Mouse (Mus musculus) forebrain, embryonic 14.5 days (tissue): ENCODE results near the gene Glis3. TPM values are rescaled to one million over a fixed set of nuclear protein-coding genes. Genes with fewer than 3 reads are reported as not detected.

ENCODE experiments used
- ATAC-seq: fragments of 200-750 bp; cut with Nextera tagmentation; 2 replicates; pipeline ENCODE4 v1.8.0; 2017; ENCODE audit warnings: mild to moderate bottlenecking, moderate library complexity
- DNase-seq: peaks from one replicate; pipeline ENCODE4 v3.0.0-alpha.2; 2015; ENCODE audit warnings: low spot score
- H3K27ac ChIP-seq: fragments of 300-500 bp; sonication (generic); 2 replicates; pipeline ENCODE4 v1.5.1; 2014; ENCODE audit warnings: low read depth, mild to moderate bottlenecking, control low read depth, low read length, moderate library complexity
- H3K27me3 ChIP-seq: fragments of 300-500 bp; sonication (generic); replicated peaks from 2 replicates; pipeline ENCODE4 v1.6.1; 2014; ENCODE audit warnings: low read length, control low read depth, mixed read lengths; ENCODE audit not compliant: control insufficient read depth, insufficient read depth
- H3K36me3 ChIP-seq: fragments of 300-500 bp; sonication (generic); 2 replicates; pipeline ENCODE4 v1.6.1; 2014; ENCODE audit warnings: low read length, control low read depth; ENCODE audit not compliant: control insufficient read depth, insufficient read depth
- H3K4me1 ChIP-seq: fragments of 300-500 bp; sonication (generic); 2 replicates; pipeline ENCODE4 v1.6.1; 2014; ENCODE audit warnings: antibody characterized with exemption, low read length, control low read depth; ENCODE audit not compliant: control insufficient read depth, insufficient read depth
- H3K4me2 ChIP-seq: fragments of 300-500 bp; sonication (generic); 2 replicates; pipeline ENCODE4 v1.6.1; 2014; ENCODE audit warnings: mild to moderate bottlenecking, control low read depth, low read length
- H3K4me3 ChIP-seq: fragments of 300-500 bp; sonication (generic); 2 replicates; pipeline ENCODE4 v1.5.1; 2014; ENCODE audit warnings: low read depth, low read length, control low read depth
- H3K9ac ChIP-seq: fragments of 300-500 bp; sonication (generic); 2 replicates; pipeline ENCODE4 v1.6.1; 2014; ENCODE audit warnings: mild to moderate bottlenecking, low read length, control low read depth, moderate library complexity
- H3K9me3 ChIP-seq: fragments of 300-500 bp; sonication (generic); replicated peaks from 2 replicates; pipeline ENCODE4 v1.6.1; 2016; ENCODE audit warnings: low read length, control low read depth, mixed read lengths; ENCODE audit not compliant: control insufficient read depth
- WGBS: fragments of 180-500 bp; shearing (Covaris S2); extraction: QIAGEN DNeasy Blood & Tissue Kit; methylation state at CpG from one replicate; pipeline ENCODE4 v1.1.7; 2014; 5-methylcytosine and 5-hydroxymethylcytosine counted together
- polyA plus RNA-seq: library from polyadenylated mRNA; unstranded; fragments of >200 nt; fragmentation: Nextera tagmentation; extraction: Ambion mirVana; gene quantifications from 2 replicates; pipeline ENCODE4 v1.2.1, GENCODE M21; 2014

Glis3 gene
- polyA plus RNA-seq, 1 experiment from 2014 or later, result 0.46 TPM

GRCm38 (mm10) chr19:28394826-28395583 is 284.9 kb downstream of the Glis3 start:
- H3K9ac ChIP-seq, result 0 out of 2 replicates have a peak overlapping the region, but pooled peaks have one; percentile 25
- H3K4me3 ChIP-seq, result no peak overlapping the region
- H3K27ac ChIP-seq, result peak overlapping the region; percentile 67
- no peaks in the 10 kb centered on the region for H3K36me3 ChIP-seq
- no peaks in the 10 kb centered on the region for H3K27me3 ChIP-seq
- H3K4me1 ChIP-seq, result peaks cover 23% of the 10 kb centered on the region
- peak; percentile 84 for DNase-seq
- 3% methylated on average over 12 of the region's 12 CpGs for WGBS
- peak; percentile 85 for ATAC-seq
- peak overlapping the region; percentile 38 for H3K4me2 ChIP-seq
- H3K9me3 ChIP-seq, result no peaks in the 10 kb centered on the region

- peaks cover 23% of the 10 kb centered on the region for H3K4me1 ChIP-seq
- H3K27me3 ChIP-seq, result no peaks in the 10 kb centered on the region
- 45% methylated on average over 7 of the region's 7 CpGs for WGBS
- ATAC-seq (peak; percentile 47; the same call in 1 of the 2 replicates), DNase-seq (peak; percentile 88)
- no peaks in the 10 kb centered on the region for H3K36me3 ChIP-seq
- no peak overlapping the region for H3K9ac ChIP-seq
- H3K4me3 ChIP-seq, result no peak overlapping the region
- no peak overlapping the region for H3K27ac ChIP-seq
- no peaks in the 10 kb centered on the region for H3K9me3 ChIP-seq
- no peak overlapping the region for H3K4me2 ChIP-seq
Observed at GRCm38 (mm10) chr19:28393766-28394165, 286.1 kb downstream of the Glis3 start.

DNA sequence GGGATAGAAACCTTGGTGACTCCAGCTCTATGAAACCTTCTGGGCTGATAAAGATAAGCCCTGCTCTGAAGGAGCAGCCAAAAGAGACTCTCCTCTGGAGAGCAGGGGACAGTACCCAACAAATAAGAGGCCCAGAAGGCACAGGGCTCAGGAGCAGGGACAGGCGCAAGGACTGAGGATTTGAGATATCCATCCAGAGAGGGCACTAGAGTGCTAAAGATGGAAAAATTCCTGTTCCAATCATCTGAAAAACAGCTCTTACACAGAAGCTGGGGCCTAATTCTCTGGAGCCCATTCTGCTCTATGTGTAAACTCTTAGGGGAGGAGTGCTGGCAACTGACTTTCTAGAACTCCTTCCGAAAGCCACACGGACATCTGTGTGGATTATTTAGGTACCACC is 287.0 kb downstream of the Glis3 start:
- H3K9me3 ChIP-seq, result no peaks in the 10 kb centered on the region
- peaks cover 23% of the 10 kb centered on the region for H3K4me1 ChIP-seq
- 88% methylated on average over 3 of the region's 3 CpGs for WGBS
- no peak overlapping the region for H3K9ac ChIP-seq
- ATAC-seq, result no peak
- no peaks in the 10 kb centered on the region for H3K36me3 ChIP-seq
- no peak overlapping the region for H3K27ac ChIP-seq
- DNase-seq, result peak; percentile 39
- no peaks in the 10 kb centered on the region for H3K27me3 ChIP-seq
- H3K4me2 ChIP-seq, result no peak overlapping the region
- no peak overlapping the region for H3K4me3 ChIP-seq

DNA sequence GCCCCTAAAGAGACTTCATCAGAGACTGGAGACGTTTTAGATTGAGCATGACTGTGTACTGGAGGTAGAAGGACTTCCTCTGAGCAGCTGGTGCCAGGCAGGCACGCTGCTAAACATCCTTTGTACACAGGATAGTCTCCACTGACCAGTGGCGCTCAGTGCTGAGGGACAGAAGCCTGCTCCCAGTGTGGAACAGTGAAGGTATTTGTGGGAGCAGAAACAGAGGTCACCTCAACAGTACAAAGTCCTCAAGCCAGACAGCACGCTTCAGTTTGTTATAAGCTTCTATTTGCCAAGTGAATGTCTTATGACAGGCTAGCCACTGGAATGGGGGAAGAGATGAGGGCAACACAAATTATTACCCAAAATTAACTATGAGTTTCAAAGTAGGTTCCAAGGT is 289.0 kb downstream of the Glis3 start:
- Histone ChIP-seq H3K4me2 (no peak overlapping the region), H3K9me3 (no peaks in the 10 kb centered on the region), H3K27me3 (no peaks in the 10 kb centered on the region), H3K4me3 (no peak overlapping the region), H3K36me3 (no peaks in the 10 kb centered on the region), H3K4me1 (peaks cover 19% of the 10 kb centered on the region), H3K27ac (no peak overlapping the region), H3K9ac (no peak overlapping the region)
- no peak for DNase-seq
- no peak for ATAC-seq
- WGBS, result 83% methylated on average over 4 of the region's 4 CpGs

DNA sequence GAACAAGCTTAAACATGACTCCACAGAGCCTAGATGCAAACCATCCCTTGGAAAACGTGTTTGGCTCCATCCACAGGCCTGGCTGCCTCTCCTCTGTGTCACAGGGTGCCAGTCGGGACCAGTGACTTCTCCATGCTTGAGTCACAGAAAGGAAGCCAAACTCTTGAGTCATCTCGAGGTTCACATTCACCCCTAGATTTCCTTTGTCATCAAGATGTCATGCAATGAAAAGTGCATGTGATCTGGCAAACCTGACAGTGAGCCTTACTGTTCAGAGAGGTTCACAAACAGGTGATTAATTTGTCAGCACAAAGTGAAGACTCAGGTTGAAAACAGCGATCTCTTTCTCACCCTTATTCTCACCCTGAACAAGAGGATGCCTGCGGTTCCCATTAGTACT is 290.7 kb downstream of the Glis3 start:
- Histone ChIP-seq H3K9me3 (no peaks in the 10 kb centered on the region), H3K27me3 (no peaks in the 10 kb centered on the region), H3K36me3 (no peaks in the 10 kb centered on the region), H3K27ac (no peak overlapping the region), H3K4me3 (no peak overlapping the region), H3K4me2 (no peak overlapping the region), H3K9ac (no peak overlapping the region), H3K4me1 (peaks cover 5% of the 10 kb centered on the region)
- no peak for ATAC-seq
- 76% methylated on average over 5 of the region's 5 CpGs for WGBS
- no peak for DNase-seq

DNA sequence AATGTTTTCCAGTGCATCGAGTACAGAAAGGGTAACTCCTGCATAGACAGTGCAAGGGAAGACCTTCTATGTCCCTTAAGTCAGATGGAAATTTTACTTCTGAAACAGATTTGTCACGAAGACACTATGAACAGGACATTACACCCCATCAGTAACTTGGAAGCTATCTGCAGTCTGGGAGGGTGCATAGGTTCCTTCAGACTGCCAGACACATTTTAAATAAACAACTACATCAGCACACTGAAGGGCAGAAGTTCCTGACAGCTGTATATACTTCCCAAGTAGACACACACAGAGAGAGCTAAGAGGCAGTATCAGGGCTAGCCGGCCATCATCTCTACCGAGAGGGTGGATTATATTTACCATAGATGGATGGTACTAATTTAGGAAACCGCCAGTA is 296.5 kb downstream of the Glis3 start:
- no peak overlapping the region for H3K4me2 ChIP-seq
- 84% methylated on average over 5 of the region's 5 CpGs for WGBS
- no peak for DNase-seq

DNA sequence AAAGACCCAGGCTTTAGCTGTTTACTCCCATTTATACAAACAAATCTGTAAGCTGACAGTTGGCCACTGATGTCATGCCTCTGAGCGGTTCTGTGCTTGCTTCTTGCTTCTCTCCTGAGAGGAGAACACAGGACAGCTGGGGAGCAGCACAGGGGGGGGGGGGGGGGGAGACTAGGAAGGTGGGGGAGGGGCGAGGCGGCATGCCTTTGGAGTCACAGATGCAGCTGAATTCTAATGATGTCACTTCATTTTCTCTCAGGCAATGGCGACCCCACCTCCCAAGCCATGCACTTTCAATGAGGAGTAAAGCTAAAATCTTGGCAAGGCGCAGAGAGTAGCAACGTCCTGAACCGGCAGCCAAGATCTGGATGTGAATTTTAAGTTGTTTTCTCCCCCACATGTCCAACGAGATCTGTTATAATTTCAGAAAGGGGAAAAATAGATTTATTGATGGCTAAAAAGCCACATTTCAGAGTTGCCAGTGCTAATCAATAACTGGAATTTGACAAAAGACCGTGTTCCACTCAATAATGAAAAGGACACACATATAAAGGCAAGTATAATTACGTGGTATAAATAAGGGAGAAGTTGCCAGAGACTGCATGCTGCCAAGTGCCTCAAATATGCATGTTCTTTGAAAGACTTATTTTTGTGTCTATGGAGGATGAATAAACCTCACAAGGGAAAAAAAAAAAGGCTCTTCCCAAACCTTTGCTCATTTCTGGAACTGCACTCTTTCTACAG is 297.5 kb downstream of the Glis3 start:
- Histone ChIP-seq H3K27me3 (no peaks in the 10 kb centered on the region), H3K9me3 (no peaks in the 10 kb centered on the region), H3K9ac (no peak overlapping the region), H3K36me3 (no peaks in the 10 kb centered on the region), H3K4me3 (no peak overlapping the region), H3K4me2 (peak overlapping the region; percentile 10; the same call in 1 of the 2 replicates), H3K27ac (peak overlapping the region; percentile 39; the same call in 1 of the 2 replicates), H3K4me1 (peaks cover 34% of the 10 kb centered on the region)
- 8% methylated on average over 10 of the region's 10 CpGs for WGBS
- DNase-seq (peak; percentile 92), ATAC-seq (peak; percentile 93)

More for the DNA sequence above, 296.5 kb downstream of the Glis3 start:
- Histone ChIP-seq H3K4me3 (no peak overlapping the region), H3K4me1 (peaks cover 31% of the 10 kb centered on the region), H3K9ac (no peak overlapping the region), H3K27me3 (no peaks in the 10 kb centered on the region), H3K27ac (no peak overlapping the region), H3K36me3 (no peaks in the 10 kb centered on the region), H3K9me3 (no peaks in the 10 kb centered on the region)
- ATAC-seq, result no peak

DNA sequence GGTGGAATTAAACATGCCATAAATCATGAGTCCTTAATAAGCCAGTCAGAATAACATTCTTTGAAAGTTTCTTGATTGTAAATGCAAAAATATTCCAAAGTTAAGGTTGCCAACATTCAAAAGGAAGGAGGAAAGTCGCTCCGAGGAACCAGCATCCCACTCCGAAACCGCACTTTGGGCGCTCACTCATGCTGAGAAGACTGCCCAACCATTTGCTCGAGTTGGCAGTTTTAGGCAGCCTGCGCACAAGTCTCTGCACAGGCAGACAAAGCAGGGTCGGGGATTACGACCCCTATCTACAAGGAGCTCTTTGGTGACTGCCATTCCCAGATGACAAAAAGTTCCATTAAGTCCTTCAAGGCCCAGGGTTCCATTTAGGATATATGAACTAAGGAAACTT is 298.4 kb downstream of the Glis3 start:
- H3K4me3 ChIP-seq, result no peak overlapping the region
- H3K4me1 ChIP-seq, result peaks cover 36% of the 10 kb centered on the region
- no peaks in the 10 kb centered on the region for H3K9me3 ChIP-seq
- ATAC-seq (peak; percentile 36; the same call in 1 of the 2 replicates), DNase-seq (peak; percentile 67)
- no peak overlapping the region; the same call in 1 of the 2 replicates for H3K4me2 ChIP-seq
- peak overlapping the region; percentile 39; the same call in 1 of the 2 replicates for H3K27ac ChIP-seq
- H3K36me3 ChIP-seq, result no peaks in the 10 kb centered on the region
- H3K9ac ChIP-seq, result no peak overlapping the region
- H3K27me3 ChIP-seq, result no peaks in the 10 kb centered on the region; the same call in 1 of the 2 replicates
- 30% methylated on average over 9 of the region's 9 CpGs for WGBS
